Mouse (Mus musculus): ENCODE results near the gene Ndufs7. TPM values are rescaled to one million over a fixed set of nuclear protein-coding genes. Genes with fewer than 3 reads are reported as not detected.

The Ndufs7 gene
- polyA plus RNA-seq, 1 experiment, result 80.0 TPM

GRCm38 (mm10) chr10:80236145-80236825, 12.6 kb upstream of the Ndufs7 start:
- Histone ChIP-seq H3K4me1 (ENCODE audit: control insufficient read depth, insufficient read depth, low read length) (no peaks in the 10 kb centered on the region), H3K4me3 (replicated peaks; ENCODE audit: control insufficient read depth, low read depth, low read length) (no peak overlapping the region), H3K27ac (ENCODE audit: control insufficient read depth, insufficient read depth, low read depth, low read length, poor library complexity) (no peak overlapping the region)
- WGBS, result 90% methylated on average over 13 of the region's 13 CpGs
- TF ChIP-seq CTCF (IDR thresholded peaks at IDR 0.05; ENCODE audit: control insufficient read depth, insufficient read depth, low read length) (no peak), POLR2A (IDR thresholded peaks at IDR 0.05; ENCODE audit: borderline replicate concordance, control insufficient read depth, low read depth, low read length) (no peak)

- Histone ChIP-seq H3K4me1 (ENCODE audit: control insufficient read depth, insufficient read depth, low read length) (no peaks in the 10 kb centered on the region), H3K27ac (ENCODE audit: control insufficient read depth, insufficient read depth, low read depth, low read length, poor library complexity) (no peak overlapping the region), H3K4me3 (replicated peaks; ENCODE audit: control insufficient read depth, low read depth, low read length) (no peak overlapping the region)
- 89% methylated on average over 4 of the region's 4 CpGs for WGBS
- no peak for TF ChIP-seq POLR2A (IDR thresholded peaks at IDR 0.05; ENCODE audit: borderline replicate concordance, control insufficient read depth, low read depth, low read length)
- TF ChIP-seq CTCF (IDR thresholded peaks at IDR 0.05; ENCODE audit: control insufficient read depth, insufficient read depth, low read length), result no peak
Measured at GRCm38 (mm10) chr10:80237020-80237419, 11.9 kb upstream of the Ndufs7 start.

- no peaks in the 10 kb centered on the region for H3K4me1 ChIP-seq (ENCODE audit: control insufficient read depth, insufficient read depth, low read length)
- TF ChIP-seq POLR2A (IDR thresholded peaks at IDR 0.05; ENCODE audit: borderline replicate concordance, control insufficient read depth, low read depth, low read length) (no peak), CTCF (IDR thresholded peaks at IDR 0.05; ENCODE audit: control insufficient read depth, insufficient read depth, low read length) (no peak)
- WGBS, result 91% methylated on average over 3 of the region's 3 CpGs
- no peak overlapping the region for H3K4me3 ChIP-seq (replicated peaks; ENCODE audit: control insufficient read depth, low read depth, low read length)
- no peak overlapping the region for H3K27ac ChIP-seq (ENCODE audit: control insufficient read depth, insufficient read depth, low read depth, low read length, poor library complexity)
Measured at GRCm38 (mm10) chr10:80238306-80238705, 10.6 kb upstream of the Ndufs7 start.

GRCm38 (mm10) chr10:80239791-80240190, 9.1 kb upstream of the Ndufs7 start:
- WGBS, result 82% methylated on average over 6 of the region's 6 CpGs
- TF ChIP-seq CTCF (IDR thresholded peaks at IDR 0.05; ENCODE audit: control insufficient read depth, insufficient read depth, low read length) (no peak), POLR2A (IDR thresholded peaks at IDR 0.05; ENCODE audit: borderline replicate concordance, control insufficient read depth, low read depth, low read length) (no peak)
- no peaks in the 10 kb centered on the region for H3K4me1 ChIP-seq (ENCODE audit: control insufficient read depth, insufficient read depth, low read length)

GRCm38 (mm10) chr10:80242088-80242487, 6.8 kb upstream of the Ndufs7 start:
- 53% methylated on average over 9 of the region's 9 CpGs for WGBS
- TF ChIP-seq POLR2A (IDR thresholded peaks at IDR 0.05; ENCODE audit: borderline replicate concordance, control insufficient read depth, low read depth, low read length) (no peak), CTCF (IDR thresholded peaks at IDR 0.05; ENCODE audit: control insufficient read depth, insufficient read depth, low read length) (no peak)
- H3K4me1 ChIP-seq (ENCODE audit: control insufficient read depth, insufficient read depth, low read length), result peaks cover 5% of the 10 kb centered on the region
- no peak overlapping the region for H3K4me3 ChIP-seq (replicated peaks; ENCODE audit: control insufficient read depth, low read depth, low read length)
- H3K27ac ChIP-seq (ENCODE audit: control insufficient read depth, insufficient read depth, low read depth, low read length, poor library complexity), result peak overlapping the region; percentile 9; the same call in 1 of the 2 replicates

More at GRCm38 (mm10) chr10:80239791-80240190, 9.1 kb upstream of the Ndufs7 start:
- no peak overlapping the region for H3K4me3 ChIP-seq (replicated peaks; ENCODE audit: control insufficient read depth, low read depth, low read length)
- H3K27ac ChIP-seq (ENCODE audit: control insufficient read depth, insufficient read depth, low read depth, low read length, poor library complexity), result no peak overlapping the region

- Histone ChIP-seq H3K4me1 (ENCODE audit: control insufficient read depth, insufficient read depth, low read length) (peaks cover 5% of the 10 kb centered on the region), H3K27ac (ENCODE audit: control insufficient read depth, insufficient read depth, low read depth, low read length, poor library complexity) (no peak overlapping the region; the same call in 1 of the 2 replicates), H3K4me3 (replicated peaks; ENCODE audit: control insufficient read depth, low read depth, low read length) (no peak overlapping the region)
- 79% methylated on average over 3 of the region's 3 CpGs for WGBS
- TF ChIP-seq CTCF (IDR thresholded peaks at IDR 0.05; ENCODE audit: control insufficient read depth, insufficient read depth, low read length) (no peak), POLR2A (IDR thresholded peaks at IDR 0.05; ENCODE audit: borderline replicate concordance, control insufficient read depth, low read depth, low read length) (no peak)
Measured at GRCm38 (mm10) chr10:80242607-80243006, 6.3 kb upstream of the Ndufs7 start.

- no peak overlapping the region for H3K4me3 ChIP-seq (replicated peaks; ENCODE audit: control insufficient read depth, low read depth, low read length)
- TF ChIP-seq CTCF (IDR thresholded peaks at IDR 0.05; ENCODE audit: control insufficient read depth, insufficient read depth, low read length), result peak; percentile 25; the same call in 1 of the 2 replicates
- no peak for TF ChIP-seq POLR2A (IDR thresholded peaks at IDR 0.05; ENCODE audit: borderline replicate concordance, control insufficient read depth, low read depth, low read length)
- peaks cover 7% of the 10 kb centered on the region for H3K4me1 ChIP-seq (ENCODE audit: control insufficient read depth, insufficient read depth, low read length)
- WGBS, result 28% methylated on average over 5 of the region's 5 CpGs
- no peak overlapping the region for H3K27ac ChIP-seq (ENCODE audit: control insufficient read depth, insufficient read depth, low read depth, low read length, poor library complexity)
Measured at GRCm38 (mm10) chr10:80244791-80245399, 4.0 kb upstream of the Ndufs7 start.

- Histone ChIP-seq H3K4me3 (replicated peaks; ENCODE audit: control insufficient read depth, low read depth, low read length) (no peak overlapping the region), H3K4me1 (ENCODE audit: control insufficient read depth, insufficient read depth, low read length) (peaks cover 9% of the 10 kb centered on the region), H3K27ac (ENCODE audit: control insufficient read depth, insufficient read depth, low read depth, low read length, poor library complexity) (no peak overlapping the region)
- WGBS, result 4% methylated on average over 4 of the region's 4 CpGs
- TF ChIP-seq POLR2A (IDR thresholded peaks at IDR 0.05; ENCODE audit: borderline replicate concordance, control insufficient read depth, low read depth, low read length), result no peak
- TF ChIP-seq CTCF (IDR thresholded peaks at IDR 0.05; ENCODE audit: control insufficient read depth, insufficient read depth, low read length), result peak; percentile 66
Measured at GRCm38 (mm10) chr10:80245600-80245999, 3.3 kb upstream of the Ndufs7 start.

Data from bone marrow, adult 2 months (tissue).